Mouse (Mus musculus) cerebellum, postnatal 4 days (tissue): ENCODE results near the gene Miga1.

Source experiments
- DNase-seq, 2 experiments: peaks; one replicate each; pipeline ENCODE4 v3.0.0; 2022; ENCODE audit warnings: low spot score in 2 of 2, mixed read lengths in 1 of 2

Miga1 gene

DNA sequence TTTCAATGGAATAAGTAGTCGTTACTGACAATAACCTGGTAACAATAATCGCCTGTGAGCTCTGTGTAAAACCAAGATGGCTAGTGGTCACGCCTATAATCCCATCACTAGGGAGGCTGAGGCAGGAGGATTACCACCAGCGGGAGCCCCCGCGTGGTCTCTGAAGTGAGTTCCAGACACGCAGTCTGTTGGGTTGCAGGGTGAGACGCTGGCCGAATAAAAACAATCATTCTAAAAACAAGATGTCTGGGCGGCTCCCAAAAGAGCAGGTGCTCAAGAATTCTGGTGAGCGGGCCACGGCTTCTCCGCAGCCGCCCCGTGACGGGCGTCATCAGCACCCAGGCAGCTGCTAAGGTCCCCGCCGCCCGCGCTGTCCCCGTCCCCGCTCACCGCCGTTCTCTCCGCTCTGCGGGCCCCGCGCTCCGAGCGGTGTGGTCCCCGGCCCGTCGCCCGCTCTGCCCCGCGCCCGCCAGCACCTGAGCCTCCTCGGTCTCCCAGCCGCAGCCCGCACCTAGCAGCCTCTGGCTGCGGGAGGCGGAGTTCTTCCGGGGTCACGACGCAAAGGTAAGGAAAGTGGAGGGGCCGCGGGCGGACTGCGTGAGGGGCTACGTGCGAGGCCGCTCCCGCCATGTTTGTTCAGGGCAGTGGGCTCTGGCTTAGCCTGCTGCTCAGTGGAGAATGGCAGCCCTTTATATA, at the start of gene Miga1:
TSS of gene Miga1 (minus strand) at position 546 of the 696 bp plus-strand sequence.
- peak; percentile 82 to 84 for DNase-seq

DNA sequence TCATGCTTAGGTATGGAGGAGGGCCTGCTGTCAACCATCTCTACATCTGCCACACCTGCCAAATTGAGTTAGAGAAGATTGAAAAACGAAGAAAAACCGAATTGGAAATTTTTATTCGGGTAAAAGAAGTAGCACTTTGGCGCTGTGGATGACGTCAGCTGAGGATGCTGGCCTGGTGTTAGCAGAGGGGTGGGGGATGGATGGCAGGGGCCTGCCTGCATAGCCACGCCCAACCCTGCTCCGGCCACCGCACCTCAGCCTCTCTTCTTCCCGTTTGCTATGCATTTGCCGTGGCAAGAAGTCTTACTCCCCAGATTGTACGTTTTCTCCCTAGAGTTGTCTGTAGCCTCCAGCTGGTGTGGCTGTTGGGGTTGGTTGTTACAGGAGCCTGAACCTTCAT, 43.9 kb upstream of the Miga1 start:
- no peak for DNase-seq

DNA sequence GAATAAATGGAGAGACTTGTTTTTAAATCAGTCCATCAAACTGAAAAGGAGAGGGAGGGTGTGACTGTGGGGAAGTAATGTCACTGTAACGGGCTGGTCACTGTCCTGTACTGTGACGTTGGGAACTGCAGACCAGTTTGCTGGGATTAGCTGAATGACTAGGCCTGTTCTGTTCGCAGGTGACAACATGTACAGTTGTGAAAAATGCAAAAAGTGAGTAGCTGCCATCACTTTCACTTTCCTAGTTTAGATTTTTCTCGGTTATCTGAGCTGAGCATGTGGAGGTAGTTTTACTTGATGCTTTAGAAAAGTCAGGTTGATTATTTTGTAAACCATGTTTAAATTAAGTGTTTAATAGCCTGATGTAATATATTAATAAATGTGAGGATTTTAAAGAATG, 35.9 kb upstream of the Miga1 start:
- DNase-seq: no peak

DNA sequence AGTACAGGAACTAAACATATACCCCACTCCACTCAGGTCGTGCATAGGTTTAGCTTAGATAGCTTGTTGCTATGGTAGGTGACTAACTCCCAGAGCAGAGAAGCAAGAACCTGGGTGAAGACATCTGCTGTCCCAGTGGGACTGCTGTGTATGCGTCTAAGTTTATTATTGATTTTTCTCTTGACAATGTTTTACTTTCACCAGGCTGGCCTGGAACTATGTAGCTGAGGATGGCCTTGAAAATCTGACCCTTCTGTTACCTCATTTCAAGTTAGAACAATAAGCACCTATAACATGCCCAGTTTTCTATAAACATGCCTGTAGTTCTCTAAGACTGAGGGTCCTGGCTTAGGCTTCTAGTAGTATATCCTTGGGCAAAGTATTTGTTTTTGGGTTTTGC, 24.0 kb upstream of the Miga1 start:
- no peak for DNase-seq

DNA sequence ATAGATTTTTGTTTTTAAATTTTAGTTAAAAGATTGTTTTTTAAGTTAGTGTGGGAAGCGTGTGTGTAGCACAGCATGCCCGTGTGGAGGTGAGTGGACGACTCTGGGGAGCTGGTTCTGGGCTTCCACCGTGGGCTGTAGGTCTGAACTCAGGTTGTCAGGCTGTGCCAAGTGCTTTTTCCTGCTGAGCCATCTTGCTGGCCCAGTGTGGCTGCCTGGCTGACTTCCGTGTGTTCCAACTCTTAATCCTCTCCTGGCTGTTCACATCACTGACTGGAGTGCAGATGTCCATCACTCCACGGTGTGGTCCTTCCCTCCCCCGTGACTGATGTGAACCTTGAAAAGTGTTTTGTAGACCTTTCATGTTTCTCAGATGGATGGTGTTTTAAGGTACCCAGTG, 18.9 kb upstream of the Miga1 start:
- DNase-seq: no peak

DNA sequence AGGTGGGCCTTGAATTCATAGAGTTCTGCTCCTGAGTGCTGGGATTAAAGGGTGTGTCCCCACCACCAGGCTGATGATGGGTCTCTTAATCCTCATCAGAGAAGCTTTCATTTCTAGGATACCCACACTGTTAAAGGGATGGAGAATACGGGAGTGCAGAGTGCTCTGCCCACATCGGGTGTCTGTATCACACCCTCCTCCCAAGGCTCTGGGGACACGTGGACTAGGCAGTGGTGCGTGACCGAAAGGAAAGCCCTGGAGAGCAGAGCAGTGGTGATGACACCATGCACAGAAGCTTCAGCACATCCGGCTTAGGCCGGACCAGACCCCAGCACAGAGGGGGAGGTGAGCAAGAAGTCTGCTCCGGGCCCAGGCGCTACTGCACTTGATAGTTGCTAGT, 16.5 kb upstream of the Miga1 start:
- DNase-seq: no peak

DNA sequence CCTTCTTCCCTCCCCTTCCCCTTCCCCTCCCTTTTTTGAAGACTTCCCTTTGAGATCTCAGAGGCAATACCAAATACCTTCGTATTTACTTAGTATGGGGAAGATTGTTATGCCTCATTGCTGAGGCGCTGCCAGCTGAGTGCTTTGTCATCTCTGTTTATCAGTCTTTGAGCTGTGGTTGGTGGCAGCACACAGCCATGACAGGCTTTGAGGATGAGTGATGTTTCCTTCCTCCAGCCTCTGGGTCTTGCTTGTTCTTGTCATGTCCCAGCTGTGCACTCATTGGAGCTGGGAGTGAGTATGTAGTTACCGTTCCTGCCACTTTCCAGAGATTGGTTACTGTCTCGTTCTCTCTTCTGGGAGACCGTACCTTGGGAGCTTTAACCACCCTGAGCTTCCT, 15.2 kb upstream of the Miga1 start:
- DNase-seq: no peak

DNA sequence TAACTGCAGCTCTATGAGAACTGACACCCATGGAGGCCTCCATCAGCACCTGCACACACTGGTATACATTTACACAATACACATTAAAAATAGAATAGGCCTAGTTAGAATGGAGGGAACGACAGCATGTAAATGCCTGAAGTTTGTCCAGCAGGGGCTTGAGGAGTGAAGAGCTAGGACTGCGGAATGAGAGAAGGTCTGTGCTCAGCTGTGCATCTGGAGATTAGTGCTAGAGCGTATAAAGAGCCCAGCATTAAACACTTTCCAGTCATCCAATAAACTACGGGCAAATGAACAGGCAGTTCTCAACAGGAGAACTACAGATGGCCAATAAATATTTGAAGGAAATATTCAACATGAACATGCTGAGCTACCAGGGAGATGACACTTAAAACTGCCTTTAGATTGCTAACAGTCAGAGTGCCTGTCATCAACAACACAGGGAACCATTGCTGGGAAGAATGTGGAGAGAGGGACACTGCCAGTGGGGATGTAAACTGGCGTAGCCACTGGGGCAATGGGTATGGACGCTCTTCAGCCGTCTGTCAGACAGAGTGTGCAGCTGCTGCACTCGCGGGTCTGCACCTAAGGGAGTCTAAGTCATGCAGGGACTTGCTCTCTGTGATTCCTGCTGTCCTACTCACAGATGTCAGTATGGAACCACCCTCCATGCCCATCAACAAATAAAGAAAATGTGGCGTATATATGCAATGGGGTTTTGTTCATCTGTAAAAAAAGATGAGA, 13.4 kb upstream of the Miga1 start:
- no peak for DNase-seq

DNA sequence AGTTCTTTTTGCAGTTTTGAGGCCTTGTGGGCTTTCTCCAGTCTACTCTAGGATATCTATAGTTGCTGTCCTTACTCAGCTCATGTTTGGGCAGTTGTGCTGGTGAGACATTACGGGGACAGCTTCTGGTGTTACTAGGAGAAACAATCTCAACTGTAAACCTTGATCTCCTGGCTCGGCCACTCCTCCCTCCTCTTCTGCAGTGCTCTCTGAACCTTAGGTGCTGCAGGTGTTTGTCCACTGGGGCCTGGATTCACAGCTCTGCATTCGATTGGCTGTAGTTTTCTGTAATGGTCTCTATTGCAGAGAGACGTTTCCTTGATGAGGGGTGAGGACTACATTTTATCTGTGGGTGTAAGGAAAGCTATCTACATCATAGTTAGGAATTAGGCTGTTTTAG, 12.1 kb upstream of the Miga1 start:
- DNase-seq: no peak

DNA sequence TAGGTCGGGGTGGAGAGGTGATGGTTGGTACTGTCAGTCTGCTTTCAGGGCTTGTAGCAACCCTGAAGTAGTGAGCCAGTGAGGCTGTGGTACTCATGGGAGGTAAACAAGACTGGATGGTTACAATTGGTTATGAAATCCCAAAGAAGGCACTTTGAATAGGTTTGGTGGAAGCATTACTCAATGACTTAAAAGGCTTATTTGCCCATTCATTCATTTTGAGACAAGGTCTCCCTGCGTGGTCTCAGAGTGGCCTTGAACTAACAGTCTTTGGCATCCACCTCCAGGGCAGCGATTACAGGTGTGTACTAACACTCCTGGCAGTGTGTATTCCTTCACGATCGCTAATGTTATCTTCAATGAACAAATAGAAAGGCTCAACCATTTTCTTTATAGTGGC, 10.8 kb upstream of the Miga1 start:
- no peak for DNase-seq

DNA sequence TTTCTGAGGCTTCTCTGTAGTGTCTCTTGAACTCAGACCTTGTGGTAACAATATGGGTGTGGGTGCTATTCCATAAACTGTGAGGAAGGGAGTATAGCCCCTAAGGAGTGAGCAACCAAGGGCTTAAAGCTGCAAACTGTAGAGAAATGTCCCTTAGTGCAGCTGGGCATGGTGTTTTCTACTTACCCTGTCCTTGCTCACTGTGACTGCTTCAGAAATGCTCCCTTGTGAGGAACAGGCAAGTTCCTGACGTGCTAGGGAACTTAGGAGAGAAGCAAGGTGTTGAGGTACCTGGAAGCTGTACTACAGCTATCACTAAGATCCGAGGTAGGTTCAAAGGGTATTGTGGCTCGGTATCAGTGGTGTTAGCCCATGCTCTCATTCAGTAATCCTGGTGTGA, 10.2 kb upstream of the Miga1 start:
- no peak for DNase-seq

DNA sequence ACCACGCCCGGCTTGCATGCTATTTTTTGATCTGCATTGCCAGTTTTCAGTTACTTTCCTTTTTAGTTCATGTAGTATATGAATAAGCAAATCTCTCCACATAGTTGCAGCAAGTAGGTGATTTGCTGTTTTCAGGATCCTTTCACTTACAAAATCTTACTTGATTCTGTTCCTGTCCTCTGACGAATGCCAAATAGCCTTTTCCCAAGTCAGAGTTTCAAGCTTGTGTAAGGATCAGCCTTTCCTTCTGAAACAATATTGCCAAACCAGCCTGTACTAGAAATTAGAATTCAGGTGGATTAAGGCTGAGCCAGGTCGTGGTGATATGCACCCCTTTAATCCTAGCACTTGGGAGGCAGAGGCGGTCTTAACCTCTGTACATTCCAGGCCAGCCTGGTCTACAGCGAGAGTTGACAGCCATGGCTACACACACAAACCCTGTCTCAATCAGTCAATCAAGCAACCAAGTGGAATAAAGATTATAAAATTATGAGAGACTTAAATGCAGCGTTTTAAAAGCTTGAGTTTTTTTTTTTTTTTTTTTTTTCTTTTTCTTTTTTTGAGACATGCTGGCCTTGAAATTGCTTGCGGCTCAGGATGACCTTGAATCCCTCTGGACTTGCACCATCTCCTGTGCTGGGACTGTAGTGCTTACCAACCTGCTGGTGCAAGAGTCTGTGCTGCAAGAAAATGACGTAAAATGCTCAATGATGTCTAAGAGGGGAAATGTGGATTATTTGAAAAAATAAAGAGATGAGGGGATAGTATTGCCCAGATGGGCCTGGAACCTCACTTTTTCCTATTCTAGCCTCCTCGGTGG, 8.0 kb upstream of the Miga1 start:
- DNase-seq: no peak

DNA sequence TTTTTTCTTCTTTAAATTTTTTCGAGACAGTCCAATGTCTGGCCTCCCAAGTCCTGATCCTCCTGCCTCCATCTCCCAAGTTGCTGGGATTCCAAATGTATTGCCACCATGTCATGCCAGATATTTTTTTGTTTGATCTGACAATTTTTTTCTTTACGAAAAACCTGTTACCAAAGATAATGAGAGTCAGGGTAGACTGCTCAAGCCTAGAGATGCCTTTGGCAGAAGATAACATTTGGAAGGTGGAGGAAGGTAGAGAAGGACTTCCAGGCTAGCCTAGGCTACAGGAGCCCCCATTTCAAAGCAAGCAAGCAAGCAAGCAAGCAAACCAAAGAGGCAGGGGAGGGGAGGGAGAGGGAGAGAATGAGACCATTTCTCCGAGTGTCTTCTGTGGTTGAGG, 7.0 kb upstream of the Miga1 start:
- no peak for DNase-seq

DNA sequence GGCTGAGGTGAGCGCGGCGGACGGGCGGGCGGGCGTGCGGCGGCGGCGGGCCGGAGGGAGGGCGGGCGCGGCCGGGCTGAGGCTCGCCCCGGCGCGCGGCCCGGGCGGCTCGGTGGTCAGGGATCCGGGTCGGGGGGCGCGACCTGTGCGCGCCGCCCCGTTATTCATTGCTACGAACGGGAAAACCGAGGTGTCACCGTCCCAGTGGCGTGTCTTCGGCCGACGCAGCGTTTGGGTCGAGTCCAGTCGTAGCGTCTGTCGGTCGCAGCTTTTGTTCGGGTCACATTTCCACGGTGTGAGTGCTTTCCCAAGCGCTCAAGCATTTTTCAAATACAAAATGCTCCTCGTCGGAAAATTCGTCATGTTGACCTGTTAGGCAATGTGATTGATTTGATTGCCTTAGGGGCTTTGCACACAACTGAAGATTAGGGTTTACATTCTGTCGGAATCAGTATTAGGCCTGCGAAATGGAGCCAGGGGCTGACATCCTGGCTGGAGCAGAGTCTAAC, 6.5 kb upstream of the Miga1 start:
- peak in 1 of 2 experiments; percentile 47 for DNase-seq

DNA sequence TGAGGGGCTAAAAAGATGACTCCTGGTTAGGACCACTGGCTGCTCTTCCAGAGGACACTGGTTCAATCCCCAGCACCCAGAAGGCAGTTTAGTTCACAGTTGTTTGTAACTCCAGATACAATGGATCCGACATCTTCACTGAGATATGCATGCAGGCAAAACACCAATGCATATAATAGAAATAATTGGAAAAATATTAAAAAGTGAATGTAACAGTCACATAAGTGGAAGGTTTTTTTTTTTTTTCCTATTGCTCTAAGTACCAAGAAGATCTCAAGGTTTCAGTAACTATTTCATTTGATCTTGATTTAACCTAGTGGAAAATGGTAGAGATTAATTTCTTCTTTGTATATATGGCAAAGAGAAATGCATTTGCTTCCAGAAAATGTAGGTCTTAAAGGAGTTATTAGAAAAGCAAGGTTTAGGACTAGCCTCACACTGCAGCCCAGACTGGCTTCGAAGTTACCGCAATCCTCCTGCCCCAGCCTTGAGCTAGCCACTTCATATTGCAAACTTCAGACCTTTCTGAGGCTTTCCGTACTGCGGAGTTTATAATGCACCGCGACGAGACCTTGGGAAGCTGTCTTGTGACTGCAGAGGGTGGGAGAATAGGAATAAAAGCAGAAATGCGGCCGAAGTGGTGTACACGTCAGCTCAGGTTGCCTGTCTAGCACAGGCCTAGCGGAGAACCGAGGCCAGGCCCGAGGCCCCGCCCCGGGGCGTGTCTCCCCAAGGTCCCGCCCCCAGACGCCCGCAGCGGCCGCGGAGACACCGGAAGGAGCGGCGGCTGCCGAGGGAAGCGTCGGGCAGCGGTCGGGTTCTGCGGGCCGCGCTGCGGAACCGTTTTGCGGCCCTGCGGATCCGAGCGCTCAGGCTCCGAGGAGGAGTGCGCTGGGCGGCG, 5.8 kb upstream of the Miga1 start, which contains the start of gene Usp33:
TSS of gene Usp33 (plus strand) at position 747 of the 901 bp plus-strand sequence.
- peak; percentile 91 to 96 for DNase-seq

DNA sequence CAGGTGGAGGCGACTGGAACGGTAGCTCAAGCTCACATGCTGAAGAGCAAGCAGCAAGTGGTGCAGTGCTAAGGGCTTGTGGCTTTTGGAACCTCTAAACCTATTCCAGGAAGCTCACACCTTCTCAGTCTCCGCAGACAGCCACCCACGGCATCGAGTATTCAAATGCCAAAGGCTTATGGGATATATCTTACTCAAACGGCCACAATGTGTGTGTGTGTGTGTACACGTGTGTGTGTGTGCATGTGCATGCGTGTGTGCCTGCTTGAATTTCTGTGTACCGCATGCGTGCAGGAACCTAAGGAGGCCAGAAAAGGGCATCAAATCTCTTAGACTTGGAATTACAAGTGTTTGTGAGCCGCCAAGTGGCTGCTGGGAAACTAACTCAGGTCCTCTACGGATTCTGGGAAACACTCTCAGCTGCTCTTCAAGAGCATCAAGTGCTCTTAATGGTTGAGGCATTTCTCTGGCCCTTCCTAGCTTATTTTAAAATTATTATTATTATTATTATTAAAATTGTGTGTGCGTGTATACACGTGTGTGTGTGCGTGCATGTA, 2.8 kb upstream of the Miga1 start:
- DNase-seq: no peak

DNA sequence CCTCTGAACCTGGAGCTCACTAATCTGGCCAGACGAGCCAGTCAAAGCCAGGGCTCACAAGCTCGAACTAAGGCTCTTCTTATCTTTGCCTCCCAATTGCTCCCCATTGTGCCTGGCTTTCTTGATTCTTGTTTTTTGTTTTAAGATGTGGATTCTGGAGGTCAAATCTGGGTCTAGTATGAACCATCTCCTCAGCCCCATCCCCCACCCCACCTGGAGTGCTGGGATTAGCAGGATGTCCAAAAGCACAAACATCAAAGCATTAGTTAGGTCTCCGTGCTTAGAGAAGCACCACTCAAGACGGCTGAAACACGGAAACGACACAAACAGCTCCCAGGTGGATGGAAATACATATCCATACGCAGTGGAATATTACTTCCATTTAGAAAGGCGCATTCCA, 4.1 kb downstream of the Miga1 start:
- no peak for DNase-seq

DNA sequence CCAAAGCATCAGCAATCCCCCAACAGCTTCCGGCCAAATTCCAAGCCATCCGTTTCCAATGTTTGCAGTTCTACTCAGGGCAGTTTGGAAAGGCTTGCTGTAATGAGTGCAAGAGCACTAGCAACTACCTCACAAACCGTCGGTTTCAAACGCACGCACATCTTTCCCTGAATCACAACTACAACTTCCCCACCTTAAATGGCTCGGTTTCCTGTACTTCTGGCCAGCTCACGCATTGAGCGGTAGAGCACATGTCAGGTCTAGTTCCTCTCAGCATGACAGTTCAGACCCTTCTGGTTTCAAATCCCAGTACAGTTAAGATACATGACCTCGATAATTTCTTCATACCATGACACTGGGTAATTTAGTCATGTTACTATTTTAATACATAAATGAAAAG, 6.6 kb downstream of the Miga1 start:
- no peak for DNase-seq

DNA sequence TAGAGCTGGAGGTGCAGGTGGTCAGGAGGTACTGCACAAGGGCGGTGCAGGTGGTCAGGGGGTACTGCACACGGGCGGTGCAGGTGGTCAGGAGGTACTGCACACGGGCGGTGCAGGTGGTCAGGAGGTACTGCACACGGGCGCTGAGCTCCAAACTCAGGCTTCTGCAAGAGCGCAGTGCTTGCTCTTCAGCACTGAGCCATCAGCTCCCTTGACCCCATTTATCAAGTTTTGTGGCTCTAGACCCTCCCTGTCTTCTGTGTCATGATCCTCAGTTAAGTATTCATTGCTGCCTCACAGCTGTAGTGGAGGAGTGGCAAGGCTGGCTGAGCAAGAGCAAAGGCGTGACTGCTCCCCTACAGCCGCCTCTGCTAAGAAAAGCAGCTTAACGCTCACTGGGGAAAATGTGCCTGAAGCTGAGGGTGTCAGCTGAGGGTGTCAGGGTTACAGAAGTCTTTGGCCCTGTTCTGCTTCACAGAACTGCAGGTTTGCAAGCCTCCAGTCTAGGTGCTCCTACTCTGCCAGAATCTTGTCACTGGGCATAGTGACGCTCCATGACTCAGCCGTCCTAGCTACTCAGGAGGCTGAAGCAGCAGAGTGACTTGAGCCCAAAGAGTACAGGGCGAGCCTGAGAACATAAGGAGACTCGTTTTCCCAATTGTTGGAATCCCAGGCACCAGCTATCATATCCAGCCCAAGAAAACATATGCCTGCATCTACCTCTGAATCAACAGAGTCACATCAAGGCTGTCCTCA, 7.5 kb downstream of the Miga1 start:
- DNase-seq: no peak

DNA sequence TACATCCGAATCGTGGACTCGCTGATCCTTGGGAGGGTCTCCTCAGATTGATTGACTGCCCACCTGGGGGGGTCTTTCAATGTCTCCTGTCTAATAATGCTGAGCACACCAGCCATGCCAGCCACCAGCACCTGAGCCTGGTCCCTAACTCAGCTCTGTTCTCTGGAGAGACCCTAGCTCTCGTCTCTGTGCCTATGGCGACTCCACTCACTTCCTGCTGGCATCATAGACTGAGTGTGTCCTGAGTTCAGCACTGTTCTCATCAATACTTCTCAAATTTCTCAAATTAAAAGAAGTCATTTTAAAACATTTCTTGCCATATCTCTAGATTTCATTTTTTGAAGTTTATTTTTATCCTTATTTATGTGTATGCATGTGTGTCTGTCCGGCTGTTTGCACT, 8.1 kb downstream of the Miga1 start:
- no peak for DNase-seq
